Mouse (Mus musculus) right cerebral cortex, postnatal 25 days (tissue): ENCODE measurements around the gene Ms4a4c.
"Not testable (repeated sequence)": the region's sequence is repeated elsewhere in the genome, so short reads cannot be mapped to it uniquely, and the experiment has no call there.

ENCODE experiments used
- DNase-seq: peaks from one replicate; pipeline ENCODE4 v3.0.0; 2022

Ms4a4c gene

GRCm38 (mm10) chr19:11466471-11466870, 61.9 kb downstream of the Ms4a4c start:
- no peak for DNase-seq

- not testable (repeated sequence) for DNase-seq
Observed at GRCm38 (mm10) chr19:11468361-11468760, 63.8 kb downstream of the Ms4a4c start.

GRCm38 (mm10) chr19:11469215-11469614, 64.6 kb downstream of the Ms4a4c start, which contains the start of gene Ms4a6c:
TSS of gene Ms4a6c (plus strand) at chr19:11469366.
- DNase-seq, result not testable (repeated sequence)
